Mouse (Mus musculus) embryo, embryonic 10 days (tissue): ENCODE results near the gene Gpank1.
A peak's percentile ranks its signal among the peaks of the same experiment; 100 is the strongest.

Experiments used
- DNase-seq: peaks from one replicate; pipeline ENCODE4 v3.0.0-alpha.2; 2015; ENCODE audit warnings: low spot score

Gpank1 gene

DNA sequence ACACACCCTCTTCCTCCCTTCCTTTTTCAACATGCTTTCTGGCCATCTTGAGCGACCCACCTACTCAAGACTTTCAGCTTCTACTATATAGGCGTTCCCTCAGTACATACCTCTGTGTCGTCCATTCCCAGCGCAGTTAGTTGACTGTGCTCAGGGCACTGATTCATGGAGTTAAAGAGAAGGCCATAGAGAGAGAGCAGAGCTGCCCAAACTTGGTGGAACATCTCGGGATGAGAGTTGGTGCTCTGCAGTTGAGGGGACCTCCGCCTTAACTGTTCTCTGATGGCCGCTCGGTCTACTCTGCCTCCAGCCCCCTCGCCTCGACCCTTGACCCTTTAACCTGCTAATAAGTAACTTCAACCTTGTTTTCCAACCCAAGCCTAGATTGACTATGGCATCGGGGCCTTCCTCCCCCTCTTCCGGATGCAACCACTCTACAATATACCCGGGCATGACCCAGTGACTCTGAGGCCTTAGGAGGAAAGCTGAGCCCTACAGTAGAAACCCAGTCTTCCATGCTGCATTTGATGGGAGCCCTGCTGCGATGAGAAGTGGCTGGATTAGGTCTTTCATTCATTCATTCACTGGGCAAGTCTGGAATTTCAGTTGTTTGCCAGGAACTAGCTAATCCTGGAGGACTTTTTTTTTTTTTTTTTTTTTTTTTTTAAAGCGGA, 10.4 kb downstream of the Gpank1 start, which contains the start of gene Apom:
Apom (minus strand) TSS at position 551 of the 674 bp plus-strand sequence.
- no peak for DNase-seq

DNA sequence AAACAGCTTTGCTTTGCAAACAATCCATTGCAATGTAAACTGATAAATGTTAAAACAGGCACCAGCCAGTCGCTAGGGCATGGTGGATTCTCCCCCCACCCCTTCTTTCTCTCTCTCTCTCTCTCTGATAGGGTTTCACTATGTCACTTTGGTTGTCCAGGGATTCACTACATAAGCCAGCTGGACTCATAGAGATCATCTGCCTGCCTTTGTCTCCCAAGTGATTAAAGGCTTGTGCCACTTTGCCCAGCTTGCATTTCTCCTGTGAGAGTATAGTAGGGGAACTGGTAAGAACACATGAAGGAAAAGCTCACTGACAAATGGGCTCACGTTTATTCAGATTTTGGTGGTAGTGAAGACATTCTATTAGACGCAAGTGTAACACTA, 10.9 kb downstream of the Gpank1 start:
- DNase-seq, result no peak

DNA sequence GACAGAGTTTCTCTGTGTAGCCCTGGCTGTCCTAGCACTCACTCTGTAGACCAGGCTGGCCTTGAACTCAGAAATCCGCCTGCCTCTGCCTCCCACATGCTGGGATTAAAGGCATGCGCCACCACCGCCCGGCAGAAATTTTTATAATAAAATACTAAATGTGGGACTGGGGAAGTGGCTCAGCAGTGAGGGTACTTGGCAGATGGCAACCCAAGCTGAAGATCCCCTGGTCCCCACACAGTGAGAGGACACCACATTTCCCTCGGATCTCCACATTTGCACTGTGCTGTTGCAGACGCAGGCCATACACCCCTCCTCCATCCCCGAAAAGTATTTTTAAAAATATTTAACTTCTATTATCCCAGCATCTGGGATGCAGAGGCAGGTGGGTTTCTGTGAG, 12.3 kb downstream of the Gpank1 start:
- no peak for DNase-seq

DNA sequence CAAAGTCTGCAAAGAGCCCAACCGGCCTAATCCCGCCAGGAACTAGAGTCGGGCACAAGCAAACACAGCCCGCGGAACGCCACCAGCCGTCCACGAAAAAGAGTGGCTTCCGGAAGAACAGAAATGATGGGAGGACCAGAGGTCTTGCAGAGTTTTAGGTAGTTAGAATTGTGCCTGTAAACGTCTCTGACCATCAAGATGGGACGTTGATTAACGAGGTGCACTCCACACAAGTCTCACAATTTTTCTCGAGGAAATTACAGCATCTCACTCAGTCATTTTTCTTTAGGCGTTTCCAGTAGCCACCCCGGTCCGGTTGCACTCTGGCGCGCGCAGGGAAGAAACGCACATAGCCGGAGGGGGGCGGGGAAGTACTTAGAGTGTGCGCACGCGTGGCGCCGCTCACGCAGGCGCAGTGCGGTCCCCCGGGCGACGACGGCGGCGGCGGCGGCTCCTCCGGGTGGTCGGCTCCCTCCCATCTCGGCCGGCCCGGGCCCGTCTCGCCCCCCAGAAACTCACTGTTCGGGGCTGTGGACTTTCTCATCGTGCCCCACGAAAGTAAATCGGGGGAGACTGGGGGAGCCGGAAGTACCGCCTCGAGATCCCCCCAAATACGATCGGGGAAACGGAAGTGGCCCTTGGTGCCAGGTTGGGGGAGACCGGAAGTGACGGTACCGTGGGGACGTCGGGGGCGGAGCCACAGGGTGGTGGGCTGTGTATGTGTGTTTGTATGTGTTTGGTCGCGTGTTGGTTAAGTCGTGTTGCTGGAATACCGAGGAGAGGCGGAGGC, 13.7 kb downstream of the Gpank1 start, which contains the start of gene Bag6:
Bag6 (plus strand) TSS at position 378 of the 790 bp plus-strand sequence.
- DNase-seq, result peak; percentile 94

DNA sequence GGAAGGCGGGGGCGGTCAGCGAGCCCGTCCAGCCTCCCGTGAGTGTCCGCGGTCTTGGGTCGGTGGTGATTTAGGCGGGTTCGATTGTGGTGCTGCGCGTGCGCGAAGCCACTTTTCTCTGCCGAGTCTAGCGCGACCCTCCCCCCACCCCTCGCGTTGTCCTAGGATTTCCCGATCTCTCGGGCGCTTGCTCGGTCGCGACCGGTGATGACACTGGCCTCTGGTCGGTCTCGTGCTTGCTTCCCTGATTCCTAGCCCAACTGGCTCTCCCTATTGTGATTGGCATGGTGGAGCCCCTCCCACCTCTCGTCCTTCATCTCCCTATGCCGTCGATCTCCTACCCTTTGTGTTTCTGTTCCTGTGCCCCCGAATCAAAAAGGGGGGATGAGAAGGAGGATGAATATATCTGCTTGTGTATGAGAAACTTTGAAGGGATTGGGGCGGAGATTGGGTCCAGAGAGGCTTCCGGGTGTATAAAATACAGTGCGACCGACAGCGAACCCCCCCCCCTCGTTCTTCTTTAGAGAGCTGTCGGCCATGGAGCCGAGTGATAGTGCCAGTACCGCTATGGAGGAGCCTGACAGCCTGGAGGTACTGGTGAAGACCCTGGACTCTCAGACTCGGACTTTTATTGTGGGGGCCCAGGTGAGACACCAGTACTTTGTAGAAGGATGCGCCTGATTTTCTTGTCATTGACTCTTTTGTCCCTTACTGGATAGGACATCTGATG, 14.5 kb downstream of the Gpank1 start:
- DNase-seq, result no peak

DNA sequence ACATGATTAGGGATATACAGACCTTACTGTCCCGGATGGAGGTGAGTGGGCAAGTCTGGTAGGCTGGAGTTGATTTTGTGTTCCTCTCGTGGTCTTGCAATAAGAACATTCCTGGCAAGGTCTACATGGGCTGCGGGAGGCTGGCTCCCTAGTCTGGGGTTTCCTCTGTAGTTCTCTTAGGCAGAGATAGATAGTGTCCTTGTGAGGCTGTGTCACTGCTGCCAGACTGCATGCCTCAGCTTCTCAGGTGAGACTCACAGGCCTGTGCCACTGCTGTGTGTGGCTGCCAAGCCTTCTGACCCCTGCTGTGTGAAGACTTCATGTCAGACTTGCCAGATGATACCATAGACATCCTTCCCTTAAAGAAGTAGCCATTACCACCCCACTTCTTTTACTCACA, 18.0 kb downstream of the Gpank1 start:
- no peak for DNase-seq

DNA sequence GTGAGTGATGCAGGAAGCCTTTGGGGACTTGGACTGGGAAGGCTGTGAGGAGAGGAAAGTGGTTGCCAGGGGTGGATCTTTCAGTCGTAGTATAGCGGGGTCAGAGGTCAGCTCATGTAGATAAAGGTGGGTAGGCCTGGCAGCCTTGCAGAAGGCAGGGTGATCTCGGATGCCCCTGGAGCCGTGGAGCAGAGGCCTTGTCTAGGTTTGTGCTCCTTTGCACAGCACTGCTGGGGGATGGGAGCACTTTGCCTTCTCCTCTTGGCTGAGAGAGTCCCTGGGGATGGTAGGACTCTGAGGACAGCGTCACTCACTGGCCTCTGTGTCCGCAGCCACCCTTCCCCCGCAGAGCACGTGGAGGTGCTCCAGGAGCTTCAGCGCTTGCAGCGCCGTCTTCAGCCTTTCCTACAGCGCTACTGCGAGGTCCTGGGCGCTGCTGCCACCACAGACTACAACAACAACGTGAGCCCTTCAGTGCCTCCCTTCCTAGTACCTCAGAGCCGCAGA, 19.3 kb downstream of the Gpank1 start:
- no peak for DNase-seq

DNA sequence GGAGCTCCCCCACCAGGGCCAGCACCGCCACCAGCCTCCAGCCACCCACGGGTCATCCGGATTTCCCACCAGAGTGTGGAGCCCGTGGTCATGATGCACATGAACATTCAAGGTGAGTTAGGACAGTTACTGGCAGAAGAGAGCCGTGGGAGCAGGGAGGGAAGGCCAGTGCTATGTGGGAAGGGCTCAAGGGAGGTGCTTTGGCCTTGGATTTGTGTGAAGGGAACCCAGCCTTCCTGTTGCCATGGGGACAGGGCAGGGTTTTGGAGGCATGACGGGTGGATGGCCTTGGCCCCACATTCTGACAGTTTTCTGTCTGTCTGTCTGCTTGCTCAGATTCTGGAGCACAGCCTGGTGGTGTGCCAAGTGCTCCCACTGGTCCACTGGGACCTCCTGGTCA, 20.7 kb downstream of the Gpank1 start:
- no peak for DNase-seq

DNA sequence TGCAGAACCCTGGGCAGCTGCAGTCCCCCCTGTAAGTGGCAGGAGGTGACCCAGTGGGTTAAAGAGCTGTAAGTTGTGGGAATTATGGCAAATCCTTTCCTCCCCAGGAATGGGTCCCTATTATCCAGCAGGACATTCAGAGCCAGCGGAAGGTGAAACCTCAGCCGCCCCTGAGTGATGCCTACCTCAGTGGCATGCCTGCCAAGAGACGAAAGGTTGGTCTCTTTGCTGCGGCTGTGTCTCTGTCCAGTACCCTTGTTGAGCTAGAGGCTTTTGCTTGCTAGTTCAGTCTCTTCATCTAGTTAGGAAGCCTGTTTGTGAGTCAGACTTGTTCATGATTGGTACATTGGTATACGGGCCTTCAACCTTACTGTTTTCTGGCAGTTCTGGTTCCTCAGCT, 24.9 kb downstream of the Gpank1 start:
- DNase-seq, result no peak

DNA sequence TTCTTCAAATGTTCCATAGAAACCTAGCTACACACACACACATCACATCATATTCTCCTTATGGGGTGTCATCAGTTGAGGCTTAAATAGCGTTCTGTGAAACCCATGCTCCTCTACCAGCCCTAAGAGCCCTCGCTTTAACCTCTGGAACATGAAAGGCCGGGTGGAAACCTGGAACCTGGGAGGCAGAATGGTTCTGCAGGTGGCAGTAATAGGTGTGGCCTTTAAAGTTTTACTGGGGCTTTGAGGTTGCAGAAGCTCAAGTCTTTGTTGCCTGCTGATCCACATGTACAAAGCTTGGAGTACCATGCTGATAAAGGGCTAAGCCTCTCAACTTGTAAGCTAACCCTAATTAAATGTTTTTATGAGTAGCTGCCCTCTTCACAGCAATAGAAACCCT, 26.1 kb downstream of the Gpank1 start:
- DNase-seq, result no peak

DNA sequence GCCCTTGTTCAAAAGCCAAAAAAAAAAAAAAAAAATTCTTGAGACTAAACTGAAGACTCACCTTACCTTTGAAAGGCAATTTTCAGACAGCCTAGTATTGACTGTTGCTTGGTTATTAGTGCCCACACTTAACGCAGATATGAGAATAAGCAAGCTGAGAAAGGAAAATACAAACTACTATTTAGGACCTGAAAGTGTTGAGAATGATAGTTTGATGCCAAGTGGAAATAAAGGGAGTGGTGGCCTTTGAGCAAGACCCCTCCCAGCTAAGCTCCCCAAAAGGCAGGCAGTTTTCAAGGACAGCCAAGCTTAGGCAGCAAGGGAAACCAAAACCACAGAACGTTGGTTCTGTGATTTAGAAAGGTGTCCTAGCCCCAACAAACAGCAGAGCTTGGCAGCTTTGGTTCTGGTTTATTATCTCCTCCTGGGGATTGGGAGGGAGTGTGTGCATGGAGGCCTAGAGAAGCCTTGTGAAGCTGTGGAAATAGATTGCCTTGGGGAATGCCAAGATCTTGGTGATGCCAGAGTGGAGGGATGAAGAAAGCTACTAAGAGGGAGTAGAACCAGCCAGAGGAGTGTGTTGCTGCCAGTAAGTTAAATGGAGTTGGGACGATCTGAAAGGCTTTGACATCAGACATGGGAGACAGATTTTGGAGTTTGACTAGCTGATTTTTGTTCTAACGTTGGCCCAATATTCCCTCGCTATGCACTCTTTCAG, 26.8 kb downstream of the Gpank1 start:
- no peak for DNase-seq

DNA sequence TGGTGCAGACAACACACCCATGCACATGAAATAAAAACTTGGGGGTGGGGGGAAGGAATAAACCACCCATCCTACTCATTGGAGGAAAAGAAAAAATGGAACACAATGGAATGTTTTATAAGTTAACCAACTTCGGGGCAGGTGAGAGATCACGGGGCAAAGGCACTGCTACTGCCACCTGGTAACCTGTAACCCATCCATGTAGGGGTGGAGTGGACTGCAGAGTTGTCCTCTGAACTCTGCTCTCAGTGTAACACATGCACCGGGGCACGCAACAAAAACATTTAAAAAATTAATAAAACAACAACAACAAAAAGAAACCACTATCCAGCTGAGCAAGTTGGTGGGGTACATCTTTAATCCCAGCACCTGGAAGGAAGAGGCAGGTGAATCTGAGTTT, 30.9 kb downstream of the Gpank1 start:
- no peak for DNase-seq

DNA sequence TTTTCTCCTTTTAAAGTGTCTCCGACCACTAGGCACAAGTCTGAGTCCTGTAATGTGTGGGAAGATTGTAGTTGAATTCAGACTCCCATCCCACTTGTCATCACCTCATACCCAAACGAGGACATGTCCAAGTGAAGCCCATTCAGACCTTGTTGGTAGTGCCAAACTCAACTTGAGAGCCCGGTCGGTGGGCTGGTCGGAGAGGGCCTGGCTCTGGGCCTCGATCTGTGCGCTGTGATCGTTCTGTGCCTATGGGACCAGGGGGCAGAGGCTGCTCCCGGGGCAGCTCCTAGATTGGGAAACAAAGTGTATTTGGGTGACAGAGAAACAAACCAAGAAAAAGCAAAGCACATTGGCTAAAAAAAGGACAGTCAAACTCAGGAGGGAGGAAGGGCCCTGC, 31.8 kb downstream of the Gpank1 start:
- DNase-seq, result no peak

DNA sequence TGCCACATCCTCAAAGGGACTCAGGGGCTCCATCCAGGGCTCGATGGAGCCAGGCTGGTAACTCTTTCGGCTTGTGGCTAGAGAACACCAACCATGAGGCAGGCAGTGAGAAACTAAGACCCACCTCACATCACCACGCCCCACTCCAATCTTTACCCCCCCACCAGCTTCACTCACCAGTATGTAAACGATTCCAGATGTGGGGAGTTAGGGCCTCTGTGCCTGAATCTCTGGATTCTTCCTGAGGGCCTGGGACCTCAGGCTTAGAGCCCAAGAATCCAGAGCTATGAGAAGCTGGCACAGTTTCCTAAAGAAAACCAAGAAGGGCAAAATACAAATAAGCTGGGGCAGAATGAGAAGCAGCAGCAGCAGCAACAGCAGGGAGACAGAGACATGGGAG, 32.7 kb downstream of the Gpank1 start:
- no peak for DNase-seq

DNA sequence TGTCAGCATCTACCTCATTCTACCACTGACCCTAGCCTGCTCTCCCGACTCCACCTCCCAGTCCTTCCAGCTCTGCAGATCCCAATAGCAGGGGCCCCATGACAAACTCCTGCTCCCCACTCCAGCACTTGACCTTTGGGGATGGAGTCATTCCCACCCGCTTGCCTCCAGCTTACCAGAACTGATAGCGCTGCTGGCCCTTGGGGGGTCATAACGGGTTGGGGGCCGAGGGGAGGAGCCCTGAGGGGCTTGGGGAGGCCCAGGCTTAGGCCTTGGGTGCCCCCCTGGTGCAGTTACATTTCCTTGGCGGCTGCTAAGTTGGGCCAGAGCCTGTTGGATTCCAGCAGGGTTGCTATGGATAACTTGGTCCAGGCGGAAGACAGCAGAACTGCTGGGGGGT, 33.4 kb downstream of the Gpank1 start:
- DNase-seq, result no peak

DNA sequence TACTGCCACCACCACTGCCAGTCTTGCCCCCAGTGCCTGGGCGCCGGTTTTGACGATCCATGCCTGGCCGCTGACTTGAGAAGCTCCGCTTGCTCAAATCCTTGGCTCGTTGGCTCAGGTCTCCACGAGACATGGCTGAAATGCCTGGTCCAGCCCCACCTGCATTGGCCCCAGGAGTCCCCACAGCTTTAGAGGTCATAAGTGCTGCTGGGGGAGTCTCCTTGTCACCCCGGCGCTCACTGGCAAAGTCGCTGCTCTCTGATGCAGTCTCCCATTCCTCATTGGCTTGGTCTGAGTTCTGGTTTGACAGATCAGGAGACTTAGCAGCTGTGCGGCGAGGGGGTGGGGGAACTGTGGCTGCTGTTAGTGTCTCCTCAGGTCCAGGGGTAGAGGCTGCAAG, 34.2 kb downstream of the Gpank1 start:
- no peak for DNase-seq

DNA sequence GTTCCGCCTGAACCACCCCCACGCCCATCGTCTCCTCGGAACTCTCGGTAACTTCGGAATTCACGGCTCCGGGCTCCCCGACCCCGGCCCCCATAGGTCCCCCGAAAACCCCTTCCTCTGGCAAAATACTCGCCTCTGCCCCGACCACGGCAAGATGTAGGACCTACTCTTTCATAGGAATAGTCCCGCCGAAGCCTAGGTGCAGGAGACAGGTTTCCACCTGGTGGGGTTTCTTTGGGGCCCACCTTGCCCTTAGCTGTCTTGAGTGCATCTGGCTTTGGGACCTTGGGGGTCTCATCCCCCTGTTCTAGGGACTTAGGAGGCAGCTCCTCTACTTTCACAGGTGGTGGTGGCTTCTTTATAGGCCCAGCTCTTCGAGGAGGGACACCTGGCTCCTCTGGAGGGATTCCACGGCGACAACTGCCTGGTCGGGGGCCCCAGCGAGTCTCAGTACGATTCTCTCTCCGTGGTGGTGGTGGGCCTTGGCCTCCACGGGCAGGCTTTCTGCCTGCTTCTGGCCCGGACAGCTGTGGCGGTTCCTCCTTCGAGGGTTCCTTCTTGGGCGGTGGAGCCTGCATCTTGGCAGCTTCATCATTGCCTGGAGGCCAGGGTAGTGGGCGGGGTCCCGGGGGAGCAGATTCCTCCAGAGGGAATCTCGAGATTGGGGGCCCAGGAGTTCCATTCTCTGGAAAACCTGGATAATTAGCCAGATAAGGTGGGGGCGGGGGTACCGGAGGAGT, 35.4 kb downstream of the Gpank1 start:
- DNase-seq, result no peak

DNA sequence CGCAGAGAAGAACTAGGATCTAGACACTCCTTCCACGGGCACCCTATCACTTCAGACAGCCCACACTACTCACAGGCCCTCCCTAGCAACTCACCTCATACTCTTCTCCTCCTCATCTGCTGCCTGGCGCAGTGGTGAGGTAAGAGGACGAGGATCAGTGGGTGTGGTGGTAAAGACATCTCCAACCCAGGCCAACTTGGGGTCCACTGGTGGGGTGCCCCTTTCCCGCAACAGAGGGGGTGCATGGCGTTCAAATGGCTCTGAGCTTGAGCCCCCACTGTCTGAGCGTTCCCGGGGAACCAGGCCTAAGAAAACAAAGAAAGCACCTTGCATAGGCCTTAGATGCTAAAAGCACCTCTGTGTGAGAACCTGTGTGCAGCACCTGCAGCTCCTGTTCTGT, 36.0 kb downstream of the Gpank1 start:
- DNase-seq, result no peak

DNA sequence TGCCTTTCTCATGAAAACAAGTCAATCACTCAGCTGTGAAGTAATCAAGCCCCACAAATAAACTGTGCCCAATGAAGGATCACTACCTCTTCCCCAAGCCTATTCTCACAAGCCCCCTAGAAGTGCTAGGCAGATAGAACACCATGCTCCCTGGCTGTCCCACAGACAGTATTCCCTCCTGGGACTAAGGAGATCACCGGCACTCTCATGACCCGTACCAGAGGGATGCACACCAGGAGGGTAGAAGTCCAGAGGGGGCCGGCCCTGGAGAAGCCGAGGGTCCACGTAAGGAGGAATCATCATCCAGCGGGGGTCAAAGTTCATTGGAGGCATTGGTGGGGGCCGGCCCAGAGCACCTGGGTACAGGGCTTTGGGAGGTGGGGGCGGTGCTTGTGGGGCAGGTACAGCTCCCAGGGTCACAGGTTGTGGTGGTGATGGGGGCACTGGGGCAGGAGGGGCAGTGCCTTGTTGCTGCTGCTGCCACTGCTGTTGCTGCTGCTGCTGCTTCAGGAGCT, 36.5 kb downstream of the Gpank1 start:
- DNase-seq, result no peak

DNA sequence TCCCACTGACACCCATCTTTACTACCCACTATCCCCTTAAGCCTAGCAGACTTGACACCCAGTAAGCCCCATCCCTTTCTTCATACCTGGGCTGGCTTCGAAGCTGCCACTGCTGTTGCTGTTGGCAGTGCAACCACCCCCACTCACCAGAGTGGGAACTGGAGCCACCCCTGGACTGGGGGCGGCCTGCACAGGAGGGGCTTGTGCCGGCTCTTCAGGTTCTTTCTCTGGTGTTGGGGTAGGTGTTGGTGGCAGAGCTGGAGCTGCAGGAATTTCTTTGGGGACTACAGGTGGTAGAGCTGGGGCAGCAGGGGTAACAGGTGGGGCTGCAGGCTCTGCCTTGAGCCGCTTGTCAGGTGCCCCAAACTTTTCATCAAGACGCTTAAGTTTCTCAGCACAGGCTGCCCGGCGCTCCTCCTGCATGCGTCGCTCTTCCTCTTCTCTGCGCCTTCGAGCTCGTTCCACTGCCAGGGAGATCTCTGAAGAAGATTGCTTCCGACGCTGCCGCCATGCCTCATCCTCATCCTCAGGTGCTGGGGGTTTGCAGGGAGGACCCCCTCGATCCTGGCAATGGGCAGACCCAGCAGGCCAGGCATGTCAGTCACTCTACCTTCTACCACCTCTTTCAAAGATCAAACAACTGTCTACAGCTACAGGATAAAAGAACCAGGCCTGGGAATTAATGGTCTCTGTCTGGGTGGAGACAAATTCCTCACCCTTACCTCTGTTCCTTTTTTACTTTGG, 37.8 kb downstream of the Gpank1 start:
- no peak for DNase-seq
